Mouse (Mus musculus): ENCODE data around the gene Smcr8. TPM values are rescaled to one million over a fixed set of nuclear protein-coding genes. Genes with fewer than 3 reads are reported as not detected.
A peak's percentile ranks its signal among the peaks of the same experiment; 100 is the strongest.

Gene Smcr8
- polyA plus RNA-seq, 1 experiment from 2014 or later = 7.0 TPM

DNA sequence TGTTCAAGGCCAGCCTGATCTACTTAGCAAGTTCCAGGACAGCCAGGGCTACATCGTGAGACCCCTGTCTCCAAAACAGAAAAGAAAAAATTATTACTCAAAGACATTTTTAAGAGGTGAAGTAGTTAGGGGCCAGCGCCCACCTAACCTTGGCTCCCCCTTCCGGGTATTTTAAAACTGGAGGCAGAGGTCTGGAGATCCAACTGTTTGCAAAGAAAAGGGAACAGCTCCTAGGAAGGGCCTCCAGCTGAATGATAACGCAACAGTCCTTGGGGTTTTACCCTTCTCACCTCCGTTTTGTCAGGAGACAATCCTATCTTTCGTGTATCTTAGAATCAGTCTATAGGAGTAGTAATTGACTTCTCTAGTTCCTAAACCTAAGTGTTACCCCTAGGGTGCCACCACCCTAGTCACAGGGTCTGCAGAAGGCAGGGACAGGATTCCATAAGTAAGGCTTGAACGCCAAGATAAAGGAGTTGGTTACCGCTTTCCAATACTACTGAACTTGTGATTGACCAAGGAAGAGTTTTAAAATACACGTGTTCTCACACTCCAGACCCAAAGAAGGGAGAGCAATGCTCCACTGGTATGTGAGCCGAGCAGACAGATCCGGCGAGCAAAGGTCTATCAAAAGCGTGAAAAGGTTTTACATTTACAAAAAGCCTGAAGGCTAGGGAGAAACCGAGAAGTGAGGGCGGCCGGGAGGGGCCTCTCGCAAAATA, 1.1 kb upstream of the Smcr8 start:
- H3K9ac ChIP-seq (replicated peaks; ENCODE audit: low read depth, low read length) = peak overlapping the region; percentile 76
- H3K9me3 ChIP-seq (ENCODE audit: control insufficient read depth, low read length) = no peaks in the 10 kb centered on the region
- H3K4me3 ChIP-seq (replicated peaks; ENCODE audit: low read length) = peak overlapping the region; percentile 96
- peak overlapping the region; percentile 80; the same call in 1 of the 2 replicates for H3K27ac ChIP-seq (ENCODE audit: low read length)
- peak overlapping the region; percentile 87 for H3K4me2 ChIP-seq (ENCODE audit: low read length)
- peaks cover 2% of the 10 kb centered on the region; the same call in 1 of the 2 replicates for H3K36me3 ChIP-seq (ENCODE audit: control insufficient read depth, insufficient read depth)
- no peak for ATAC-seq
- no peaks in the 10 kb centered on the region for H3K27me3 ChIP-seq (replicated peaks; ENCODE audit: control insufficient read depth, insufficient read depth, low read length)
- 5% methylated on average over 17 of the region's 17 CpGs for WGBS
- H3K4me1 ChIP-seq (replicated peaks; ENCODE audit: control insufficient read depth, insufficient read depth, low read length) = peaks cover 56% of the 10 kb centered on the region

GRCm38 (mm10) chr11:60777801-60778370, 562 bp downstream of the Smcr8 start:
- no peak for ATAC-seq

DNA sequence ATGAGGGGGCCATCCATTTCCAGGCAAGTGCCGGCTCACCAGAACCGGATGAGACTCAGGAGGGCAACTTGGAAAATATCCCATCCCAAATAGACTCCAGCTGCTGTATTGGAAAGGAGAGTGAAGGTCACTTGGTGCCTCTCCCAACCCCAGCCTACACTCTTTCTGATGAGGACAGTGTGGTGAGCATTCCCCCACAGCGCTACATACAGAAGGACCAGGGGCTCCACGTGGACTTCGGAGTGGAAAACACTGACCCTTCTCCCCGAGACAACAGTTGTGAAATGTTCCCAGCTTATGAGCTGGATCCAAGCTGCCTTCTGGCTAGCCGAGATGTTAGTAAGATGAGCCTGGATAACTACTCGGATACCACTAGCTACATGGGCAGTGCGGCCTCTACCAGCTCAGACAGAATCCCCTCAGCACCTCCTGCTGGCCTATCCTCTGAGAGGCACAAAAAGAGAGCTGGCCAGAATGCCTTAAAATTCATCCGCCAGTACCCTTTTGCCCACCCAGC, 2.4 kb downstream of the Smcr8 start:
- Histone ChIP-seq H3K4me1 (replicated peaks; ENCODE audit: control insufficient read depth, insufficient read depth, low read length) (peaks cover 64% of the 10 kb centered on the region), H3K9ac (replicated peaks; ENCODE audit: low read depth, low read length) (peak overlapping the region; percentile 35; the same call in 1 of the 2 replicates), H3K4me2 (ENCODE audit: low read length) (peak overlapping the region; percentile 34), H3K4me3 (replicated peaks; ENCODE audit: low read length) (peak overlapping the region; percentile 7; the same call in 1 of the 2 replicates), H3K27ac (ENCODE audit: low read length) (no peak overlapping the region), H3K9me3 (ENCODE audit: control insufficient read depth, low read length) (no peaks in the 10 kb centered on the region), H3K36me3 (ENCODE audit: control insufficient read depth, insufficient read depth) (peaks cover 13% of the 10 kb centered on the region), H3K27me3 (replicated peaks; ENCODE audit: control insufficient read depth, insufficient read depth, low read length) (no peaks in the 10 kb centered on the region)
- 88% methylated on average over 10 of the region's 10 CpGs for WGBS
- no peak for ATAC-seq

More at GRCm38 (mm10) chr11:60777801-60778370, 562 bp downstream of the Smcr8 start:
- H3K4me2 ChIP-seq (ENCODE audit: low read length) = peak overlapping the region; percentile 71
- H3K4me1 ChIP-seq (replicated peaks; ENCODE audit: control insufficient read depth, insufficient read depth, low read length) = peaks cover 70% of the 10 kb centered on the region
- H3K4me3 ChIP-seq (replicated peaks; ENCODE audit: low read length) = peak overlapping the region; percentile 96
- peak overlapping the region; percentile 80 for H3K27ac ChIP-seq (ENCODE audit: low read length)
- no peaks in the 10 kb centered on the region for H3K27me3 ChIP-seq (replicated peaks; ENCODE audit: control insufficient read depth, insufficient read depth, low read length)
- H3K9me3 ChIP-seq (ENCODE audit: control insufficient read depth, low read length) = no peaks in the 10 kb centered on the region
- peak overlapping the region; percentile 76 for H3K9ac ChIP-seq (replicated peaks; ENCODE audit: low read depth, low read length)
- WGBS = 31% methylated on average over 16 of the region's 16 CpGs
- peaks cover 2% of the 10 kb centered on the region; the same call in 1 of the 2 replicates for H3K36me3 ChIP-seq (ENCODE audit: control insufficient read depth, insufficient read depth)

GRCm38 (mm10) chr11:60784179-60784922, 7.0 kb downstream of the Smcr8 start:
- H3K27ac ChIP-seq (ENCODE audit: low read length) = no peak overlapping the region

DNA sequence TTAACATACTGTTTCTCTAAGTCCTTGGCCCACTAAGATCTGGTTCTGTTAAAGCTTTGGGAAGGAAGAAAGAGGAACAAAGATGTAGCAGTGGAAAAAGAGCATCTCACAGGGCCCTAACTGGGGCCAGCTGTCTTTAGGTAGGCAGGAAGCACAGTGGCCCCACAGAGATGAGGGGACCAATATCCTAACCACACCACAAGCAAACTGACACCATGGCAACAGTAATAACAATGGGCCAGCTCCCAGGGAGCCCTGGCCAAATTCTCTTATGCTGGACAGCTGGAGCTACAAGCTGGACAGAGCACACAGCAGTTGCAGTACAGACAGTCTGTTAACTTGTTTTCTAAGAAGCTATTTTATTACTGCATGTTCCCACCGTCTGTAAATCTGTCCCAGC, 10.3 kb downstream of the Smcr8 start:
- Histone ChIP-seq H3K4me3 (replicated peaks; ENCODE audit: low read length) (no peak overlapping the region), H3K9me3 (ENCODE audit: control insufficient read depth, low read length) (no peaks in the 10 kb centered on the region), H3K36me3 (ENCODE audit: control insufficient read depth, insufficient read depth) (peaks cover 26% of the 10 kb centered on the region), H3K4me1 (replicated peaks; ENCODE audit: control insufficient read depth, insufficient read depth, low read length) (peaks cover under 1% of the 10 kb centered on the region; the same call in 1 of the 2 replicates), H3K27me3 (replicated peaks; ENCODE audit: control insufficient read depth, insufficient read depth, low read length) (no peaks in the 10 kb centered on the region), H3K27ac (ENCODE audit: low read length) (no peak overlapping the region), H3K9ac (replicated peaks; ENCODE audit: low read depth, low read length) (no peak overlapping the region), H3K4me2 (ENCODE audit: low read length) (no peak overlapping the region)
- ATAC-seq = no peak
- WGBS = 46% methylated on average over 1 of the region's 1 CpGs

More at GRCm38 (mm10) chr11:60784179-60784922, 7.0 kb downstream of the Smcr8 start:
- peaks cover 33% of the 10 kb centered on the region for H3K4me1 ChIP-seq (replicated peaks; ENCODE audit: control insufficient read depth, insufficient read depth, low read length)
- ATAC-seq = no peak
- no peaks in the 10 kb centered on the region for H3K9me3 ChIP-seq (ENCODE audit: control insufficient read depth, low read length)
- no peak overlapping the region for H3K9ac ChIP-seq (replicated peaks; ENCODE audit: low read depth, low read length)
- no peak overlapping the region for H3K4me2 ChIP-seq (ENCODE audit: low read length)
- H3K27me3 ChIP-seq (replicated peaks; ENCODE audit: control insufficient read depth, insufficient read depth, low read length) = no peaks in the 10 kb centered on the region
- H3K36me3 ChIP-seq (ENCODE audit: control insufficient read depth, insufficient read depth) = peaks cover 28% of the 10 kb centered on the region
- H3K4me3 ChIP-seq (replicated peaks; ENCODE audit: low read length) = no peak overlapping the region
- WGBS = 92% methylated on average over 8 of the region's 8 CpGs

DNA sequence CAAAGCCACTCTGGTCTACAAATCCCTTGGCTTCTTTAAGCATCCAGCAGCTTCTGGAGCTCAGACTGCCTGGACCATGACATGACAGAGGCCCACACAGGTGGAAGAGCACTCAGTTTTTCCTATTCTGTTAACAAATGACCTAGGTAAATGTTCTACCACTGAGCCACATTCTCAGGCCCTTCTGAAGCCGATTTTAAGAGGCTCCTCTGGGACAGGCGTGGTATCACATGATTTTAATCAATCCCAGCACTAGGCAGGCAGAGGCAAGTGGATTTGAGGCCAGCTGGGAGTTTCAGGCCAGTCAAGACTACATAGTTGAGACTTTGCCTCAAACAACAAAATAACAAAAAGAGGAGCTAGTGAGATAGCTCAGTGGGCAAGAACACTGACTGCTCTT, 13.1 kb downstream of the Smcr8 start:
- Histone ChIP-seq H3K9ac (replicated peaks; ENCODE audit: low read depth, low read length) (no peak overlapping the region), H3K4me3 (replicated peaks; ENCODE audit: low read length) (no peak overlapping the region), H3K9me3 (ENCODE audit: control insufficient read depth, low read length) (no peaks in the 10 kb centered on the region), H3K27ac (ENCODE audit: low read length) (no peak overlapping the region), H3K4me2 (ENCODE audit: low read length) (no peak overlapping the region), H3K36me3 (ENCODE audit: control insufficient read depth, insufficient read depth) (peaks cover 8% of the 10 kb centered on the region), H3K4me1 (replicated peaks; ENCODE audit: control insufficient read depth, insufficient read depth, low read length) (no peaks in the 10 kb centered on the region), H3K27me3 (replicated peaks; ENCODE audit: control insufficient read depth, insufficient read depth, low read length) (no peaks in the 10 kb centered on the region)
- no peak for ATAC-seq
- 89% methylated on average over 2 of the region's 2 CpGs for WGBS

GRCm38 (mm10) chr11:60796342-60796741, 19.0 kb downstream of the Smcr8 start:
- 91% methylated on average over 11 of the region's 11 CpGs for WGBS
- no peaks in the 10 kb centered on the region for H3K36me3 ChIP-seq (ENCODE audit: control insufficient read depth, insufficient read depth)
- H3K4me2 ChIP-seq (ENCODE audit: low read length) = no peak overlapping the region
- H3K27ac ChIP-seq (ENCODE audit: low read length) = no peak overlapping the region
- H3K4me3 ChIP-seq (replicated peaks; ENCODE audit: low read length) = no peak overlapping the region
- H3K9me3 ChIP-seq (ENCODE audit: control insufficient read depth, low read length) = no peaks in the 10 kb centered on the region
- no peaks in the 10 kb centered on the region for H3K27me3 ChIP-seq (replicated peaks; ENCODE audit: control insufficient read depth, insufficient read depth, low read length)
- no peaks in the 10 kb centered on the region for H3K4me1 ChIP-seq (replicated peaks; ENCODE audit: control insufficient read depth, insufficient read depth, low read length)
- H3K9ac ChIP-seq (replicated peaks; ENCODE audit: low read depth, low read length) = no peak overlapping the region
- no peak for ATAC-seq

DNA sequence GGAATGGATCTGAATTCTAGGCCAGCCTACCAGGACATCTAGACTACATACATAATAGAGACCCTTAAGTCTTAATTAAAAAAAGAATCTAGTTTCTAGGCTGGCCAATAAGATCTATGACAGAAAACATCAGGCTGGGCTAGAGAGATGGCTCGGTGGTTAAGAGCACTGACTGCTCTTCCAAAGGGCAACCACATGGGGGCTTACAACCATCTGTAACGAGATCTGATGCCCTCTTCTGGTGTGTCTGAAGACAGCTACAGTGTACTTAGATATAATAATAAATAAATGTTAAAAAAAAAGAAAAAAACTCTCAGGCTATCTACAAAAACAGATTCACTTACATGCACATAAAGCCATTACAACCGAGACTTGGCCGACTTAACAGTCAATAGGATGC, 22.7 kb downstream of the Smcr8 start:
- Histone ChIP-seq H3K36me3 (ENCODE audit: control insufficient read depth, insufficient read depth) (no peaks in the 10 kb centered on the region), H3K4me1 (replicated peaks; ENCODE audit: control insufficient read depth, insufficient read depth, low read length) (no peaks in the 10 kb centered on the region), H3K27ac (ENCODE audit: low read length) (no peak overlapping the region), H3K4me3 (replicated peaks; ENCODE audit: low read length) (no peak overlapping the region), H3K9ac (replicated peaks; ENCODE audit: low read depth, low read length) (no peak overlapping the region), H3K9me3 (ENCODE audit: control insufficient read depth, low read length) (no peaks in the 10 kb centered on the region), H3K27me3 (replicated peaks; ENCODE audit: control insufficient read depth, insufficient read depth, low read length) (no peaks in the 10 kb centered on the region), H3K4me2 (ENCODE audit: low read length) (no peak overlapping the region)
- ATAC-seq = no peak
- 84% methylated on average over 4 of the region's 4 CpGs for WGBS

- no peak for ATAC-seq
- Histone ChIP-seq H3K4me3 (replicated peaks; ENCODE audit: low read length) (no peak overlapping the region), H3K9ac (replicated peaks; ENCODE audit: low read depth, low read length) (no peak overlapping the region), H3K36me3 (ENCODE audit: control insufficient read depth, insufficient read depth) (no peaks in the 10 kb centered on the region), H3K9me3 (ENCODE audit: control insufficient read depth, low read length) (no peaks in the 10 kb centered on the region), H3K4me2 (ENCODE audit: low read length) (no peak overlapping the region), H3K4me1 (replicated peaks; ENCODE audit: control insufficient read depth, insufficient read depth, low read length) (no peaks in the 10 kb centered on the region), H3K27ac (ENCODE audit: low read length) (no peak overlapping the region), H3K27me3 (replicated peaks; ENCODE audit: control insufficient read depth, insufficient read depth, low read length) (no peaks in the 10 kb centered on the region)
- 86% methylated on average over 1 of the region's 1 CpGs for WGBS
Measured at GRCm38 (mm10) chr11:60800892-60801291, 23.6 kb downstream of the Smcr8 start.
